In genomic region chr1:180510879-180511278, GRCm38 (mm10) we compare ENCODE assay signal across 11 mouse cellular contexts. TPM values are rescaled to one million over a fixed set of nuclear protein-coding genes. Genes with fewer than 3 reads are reported as not detected.
DNase-seq lines count a peak whose midpoint lies in the region; ATAC-seq lines count a peak whose summit lies in the region.
"Had no signal": no experiment of that assay in that cellular context is flagged by ENCODE, and none has a peak within 500 bp of the region (broad histone marks: within the 10 kb centered on the region; RNA-seq: fewer than 3 reads in every experiment).

No protein-coding gene starts in this region.

- no peak for DNase-seq in frontal cortex, postnatal 25 days (ENCODE audit: low spot score in 2 of 2)
- peak; percentile 35 for DNase-seq in lung, postnatal 10 days
- no peak for DNase-seq in lung, postnatal 4 days
- no peak for DNase-seq in heart, postnatal 4 days
- DNase-seq in adrenal gland, adult (ENCODE audit: inconsistent age in 2 of 2, low spot score in 1 of 2): no peak
- DNase-seq: gastrocnemius, postnatal 25 days; heart, postnatal 14 days; right cerebral cortex, postnatal 4 days had no signal

- peak; percentile 26; the same call in 1 of the 2 replicates for ATAC-seq in frontal cortex, adult (ENCODE audit: low TSS enrichment)
- peak; percentile 66 for ATAC-seq in common myeloid progenitor, adult 5-6 weeks (replicated peaks; ENCODE audit: low read depth, poor library complexity, severe bottlenecking)
- ATAC-seq in neutrophil, adult 5-6 weeks (ENCODE audit: extremely low read depth, insufficient number of reproducible peaks, low FRiP score, poor library complexity, severe bottlenecking): 0 out of 2 replicates have a peak, but pooled peaks have one; percentile 35

RNA-seq across cellular contexts. Expression of gene Stum, which starts 27.6 kb away (rescaled TPM):
- not detected in 2 replicates for total RNA-seq in common myeloid progenitor, adult 5-6 weeks (2017)
- total RNA-seq in neutrophil, adult 5-6 weeks (2017): 0.12 and 0.70 TPM in 2 replicates
- total RNA-seq in heart, postnatal 4 days (2021): 1 to 10 TPM in 1 of 2 experiments, under 1 TPM in 1; 0.74 to 1.6 TPM

RNA-seq across cellular contexts. Expression of gene Parp1, which starts 57.8 kb away (rescaled TPM):
- 215 and 222 TPM in 2 replicates for total RNA-seq in common myeloid progenitor, adult 5-6 weeks (2017)
- 195 and 202 TPM in 2 replicates for total RNA-seq in neutrophil, adult 5-6 weeks (2017)
- 100 to 1,000 TPM in 1 of 2 experiments, 10 to 100 TPM in 1; 88.6 to 100 TPM for total RNA-seq in heart, postnatal 4 days (2021)
